Mouse (Mus musculus) heart, embryonic 15.5 days (tissue): ENCODE measurements at regions not wholly inside any gene's neighbourhood (a gene's known extent, or its start where the extent isn't known, plus 50 kb on each side); places are given as distances from the start of the nearest gene placed in this dataset.

Experiments
- ATAC-seq: fragments of 200-750 bp; cut with Nextera tagmentation; replicated peaks from 2 replicates; pipeline ENCODE4 v1.8.0; 2017; ENCODE audit warnings: low read depth, moderate TSS enrichment; ENCODE audit not compliant: insufficient number of reproducible peaks, insufficient read depth, low FRiP score
- H3K27ac ChIP-seq: fragments of 300-500 bp; sonication (generic); 2 replicates; pipeline ENCODE4 v1.5.1; 2015; ENCODE audit warnings: mild to moderate bottlenecking, inconsistent platforms
- H3K27me3 ChIP-seq: fragments of 300-500 bp; sonication (generic); 2 replicates; pipeline ENCODE4 v1.6.1; 2015; ENCODE audit warnings: inconsistent platforms
- H3K36me3 ChIP-seq: fragments of 300-500 bp; sonication (generic); 2 replicates; pipeline ENCODE4 v1.6.1; 2015; ENCODE audit warnings: mild to moderate bottlenecking, inconsistent platforms
- H3K4me1 ChIP-seq: fragments of 300-500 bp; sonication (generic); replicated peaks from 2 replicates; pipeline ENCODE4 v1.6.1; 2015; ENCODE audit warnings: inconsistent platforms
- H3K4me2 ChIP-seq: fragments of 300-500 bp; sonication (generic); 2 replicates; pipeline ENCODE4 v1.6.1; 2015; ENCODE audit warnings: inconsistent platforms, mild to moderate bottlenecking, moderate library complexity
- H3K4me3 ChIP-seq: fragments of 300-500 bp; sonication (generic); 2 replicates; pipeline ENCODE4 v1.5.1; 2015; ENCODE audit warnings: mild to moderate bottlenecking, inconsistent platforms
- H3K9ac ChIP-seq: fragments of 300-500 bp; sonication (generic); 2 replicates; pipeline ENCODE4 v1.6.1; 2015; ENCODE audit warnings: mild to moderate bottlenecking, inconsistent platforms
- H3K9me3 ChIP-seq: fragments of 300-500 bp; sonication (generic); replicated peaks from 2 replicates; pipeline ENCODE4 v1.6.1; 2016; ENCODE audit warnings: inconsistent platforms
- WGBS: fragments of 180-500 bp; shearing (Covaris S2); methylation state at CpG from one replicate; pipeline ENCODE4 v1.1.7; 2015; ENCODE audit warnings: mixed read lengths; 5-methylcytosine and 5-hydroxymethylcytosine counted together

DNA sequence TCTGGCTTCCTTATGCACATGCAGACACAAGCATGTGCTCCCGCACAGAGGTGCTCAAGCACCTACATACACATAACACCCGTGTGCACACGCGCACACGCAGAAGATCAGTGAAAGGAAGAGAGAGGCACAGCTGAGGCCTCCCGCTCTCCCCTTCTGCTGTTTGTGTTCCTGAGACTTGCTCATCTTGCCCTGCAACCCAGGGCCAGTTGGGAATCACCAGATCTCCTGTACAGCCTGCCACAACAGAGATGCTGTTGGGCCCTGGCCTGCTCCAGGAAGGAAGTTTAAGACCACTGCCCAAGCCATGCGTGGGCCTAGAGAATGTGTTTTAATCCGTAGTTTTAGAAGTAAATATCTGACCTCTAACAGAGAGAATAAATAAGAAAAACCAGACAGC, 160.0 kb upstream of the Ctnnb1 start:
- no peak overlapping the region for H3K4me3 ChIP-seq
- H3K27ac ChIP-seq = no peak overlapping the region
- H3K4me1 ChIP-seq = peaks cover 5% of the 10 kb centered on the region; the same call in 1 of the 2 replicates
- WGBS = 80% methylated on average over 8 of the region's 8 CpGs
- H3K36me3 ChIP-seq = no peaks in the 10 kb centered on the region
- H3K9ac ChIP-seq = no peak overlapping the region
- H3K27me3 ChIP-seq = no peaks in the 10 kb centered on the region
- ATAC-seq = no peak
- H3K9me3 ChIP-seq = no peaks in the 10 kb centered on the region
- H3K4me2 ChIP-seq = no peak overlapping the region

DNA sequence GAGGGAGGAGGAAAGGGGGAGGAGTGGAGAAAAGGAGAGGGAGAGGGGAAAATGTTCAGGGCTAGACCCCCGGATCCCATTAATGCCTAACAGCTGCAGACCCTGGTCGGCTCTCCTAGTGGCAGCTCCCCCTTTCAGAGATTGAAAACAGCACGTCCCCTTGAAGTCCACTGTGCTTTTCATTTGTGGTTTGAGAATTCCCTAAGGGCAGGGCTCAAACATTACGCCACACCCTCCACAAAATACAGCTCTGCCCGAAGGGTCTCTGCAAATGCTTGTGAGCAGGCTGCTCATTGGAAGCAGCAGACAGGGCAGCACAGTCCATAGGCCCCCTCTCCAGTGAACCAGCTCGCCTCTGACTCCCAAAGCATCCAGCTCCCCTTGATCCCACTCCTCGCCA, 159.3 kb upstream of the Ctnnb1 start:
- Histone ChIP-seq H3K4me1 (0 out of 2 replicates have a peak, but pooled peaks cover 5% of the 10 kb centered on the region), H3K4me3 (no peak overlapping the region), H3K9me3 (no peaks in the 10 kb centered on the region), H3K36me3 (no peaks in the 10 kb centered on the region), H3K27me3 (no peaks in the 10 kb centered on the region), H3K4me2 (no peak overlapping the region), H3K27ac (no peak overlapping the region), H3K9ac (no peak overlapping the region)
- WGBS = 49% methylated on average over 7 of the region's 7 CpGs
- ATAC-seq = no peak

DNA sequence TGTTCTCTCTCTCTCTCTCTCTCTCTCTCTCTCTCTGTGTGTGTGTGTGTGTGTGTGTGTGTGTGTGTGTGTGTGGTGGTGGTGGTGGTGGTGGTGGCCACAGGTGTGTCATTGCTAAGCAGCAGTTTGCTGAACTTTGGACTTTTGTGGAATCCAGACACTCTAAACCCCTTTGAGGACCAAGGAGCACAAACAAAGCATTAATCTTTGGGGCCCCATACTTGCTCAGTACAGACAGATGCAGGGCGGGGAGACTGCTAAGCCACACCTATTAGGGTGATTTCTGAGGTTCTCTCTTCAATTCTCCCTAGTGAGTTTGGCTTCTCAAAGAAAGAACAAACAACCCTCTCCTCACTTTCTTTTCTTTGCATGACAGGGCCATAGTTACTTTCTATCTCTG, 158.1 kb upstream of the Ctnnb1 start:
- Histone ChIP-seq H3K9ac (no peak overlapping the region), H3K4me2 (no peak overlapping the region), H3K27me3 (no peaks in the 10 kb centered on the region), H3K4me1 (peaks cover 5% of the 10 kb centered on the region; the same call in 1 of the 2 replicates), H3K9me3 (no peaks in the 10 kb centered on the region), H3K27ac (no peak overlapping the region), H3K36me3 (no peaks in the 10 kb centered on the region), H3K4me3 (no peak overlapping the region)
- no peak for ATAC-seq
- 59% methylated on average over 1 of the region's 1 CpGs for WGBS

DNA sequence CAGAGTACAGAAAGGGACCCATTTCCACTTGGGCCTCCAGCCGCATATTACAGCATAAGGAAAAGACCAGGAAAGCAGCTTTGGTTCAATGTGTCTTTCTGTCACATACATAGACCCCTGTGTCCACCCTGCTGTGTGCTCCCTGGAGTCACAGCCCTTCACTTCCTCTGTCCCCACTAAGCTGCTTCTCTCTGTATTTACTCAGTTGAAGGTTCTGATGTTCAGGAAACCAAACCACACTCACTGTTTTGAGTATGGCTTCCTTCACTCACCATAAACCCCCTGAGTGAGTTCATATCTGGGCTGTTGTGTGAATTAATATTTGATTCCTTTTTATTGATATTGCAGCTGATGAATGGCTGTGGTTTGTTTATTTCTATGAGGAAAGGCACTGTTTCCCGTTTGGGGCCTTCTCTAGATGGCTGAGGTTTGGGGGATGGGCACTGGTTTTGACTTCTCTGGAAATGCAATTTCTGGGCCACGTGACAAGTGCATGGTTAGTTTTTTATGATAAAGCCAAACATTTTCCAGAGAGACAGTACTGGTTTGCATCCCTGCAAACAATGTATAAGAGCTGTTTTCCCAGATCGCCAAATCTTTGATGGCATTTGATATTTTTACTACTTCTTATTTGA, 157.0 kb upstream of the Ctnnb1 start:
- Histone ChIP-seq H3K27me3 (no peaks in the 10 kb centered on the region), H3K4me1 (peaks cover 16% of the 10 kb centered on the region), H3K36me3 (no peaks in the 10 kb centered on the region), H3K9ac (no peak overlapping the region), H3K4me2 (no peak overlapping the region), H3K4me3 (no peak overlapping the region), H3K27ac (no peak overlapping the region), H3K9me3 (no peaks in the 10 kb centered on the region)
- 62% methylated on average over 4 of the region's 4 CpGs for WGBS
- no peak for ATAC-seq

DNA sequence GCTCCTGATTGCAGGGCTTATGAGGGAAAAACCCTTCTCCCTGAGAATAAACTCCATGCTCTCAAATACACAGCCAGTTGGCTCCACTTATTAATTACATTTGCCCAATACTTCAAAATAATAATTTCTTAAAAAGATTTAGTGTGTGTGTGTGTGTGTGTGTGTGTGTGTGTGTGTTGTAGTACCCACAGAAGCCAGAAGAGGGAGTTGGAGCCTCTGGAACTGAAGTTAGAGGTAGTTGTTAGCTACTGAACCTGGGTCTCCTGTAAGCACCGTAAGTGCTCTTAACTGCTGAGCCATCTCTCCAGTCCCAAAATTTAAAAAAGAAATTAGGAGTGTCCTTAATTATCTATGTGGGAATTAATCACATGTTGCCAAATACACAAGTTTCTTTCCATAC, 154.8 kb upstream of the Ctnnb1 start:
- Histone ChIP-seq H3K27ac (no peak overlapping the region), H3K27me3 (no peaks in the 10 kb centered on the region), H3K9ac (no peak overlapping the region), H3K4me1 (peaks cover 29% of the 10 kb centered on the region), H3K4me3 (no peak overlapping the region), H3K9me3 (no peaks in the 10 kb centered on the region), H3K36me3 (no peaks in the 10 kb centered on the region), H3K4me2 (no peak overlapping the region)
- no peak for ATAC-seq
- WGBS = 84% methylated on average over 1 of the region's 1 CpGs

DNA sequence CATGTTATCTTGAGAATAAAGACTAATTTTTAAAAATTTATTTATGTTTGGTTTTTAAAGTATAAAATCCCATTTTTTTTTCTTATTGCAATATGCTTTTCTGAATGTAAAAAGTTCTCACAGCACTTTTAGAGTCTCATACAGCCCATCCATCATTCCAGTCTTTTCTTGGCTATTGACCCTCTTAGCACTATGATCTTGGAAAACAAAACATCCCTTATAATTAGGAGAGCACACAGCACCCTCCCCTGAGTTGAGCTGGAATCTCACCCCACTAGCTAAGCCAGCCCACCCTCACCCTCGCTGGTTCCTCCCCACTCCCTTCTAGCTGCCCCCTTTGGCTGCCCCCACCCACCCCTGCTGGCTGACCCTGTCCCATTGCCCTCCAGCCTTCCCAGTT, 154.2 kb upstream of the Ctnnb1 start:
- Histone ChIP-seq H3K27me3 (no peaks in the 10 kb centered on the region), H3K4me2 (no peak overlapping the region), H3K9me3 (no peaks in the 10 kb centered on the region), H3K4me3 (no peak overlapping the region), H3K36me3 (no peaks in the 10 kb centered on the region), H3K4me1 (peaks cover 29% of the 10 kb centered on the region), H3K27ac (no peak overlapping the region), H3K9ac (no peak overlapping the region)
- WGBS = 22% methylated on average over 1 of the region's 1 CpGs
- no peak for ATAC-seq

DNA sequence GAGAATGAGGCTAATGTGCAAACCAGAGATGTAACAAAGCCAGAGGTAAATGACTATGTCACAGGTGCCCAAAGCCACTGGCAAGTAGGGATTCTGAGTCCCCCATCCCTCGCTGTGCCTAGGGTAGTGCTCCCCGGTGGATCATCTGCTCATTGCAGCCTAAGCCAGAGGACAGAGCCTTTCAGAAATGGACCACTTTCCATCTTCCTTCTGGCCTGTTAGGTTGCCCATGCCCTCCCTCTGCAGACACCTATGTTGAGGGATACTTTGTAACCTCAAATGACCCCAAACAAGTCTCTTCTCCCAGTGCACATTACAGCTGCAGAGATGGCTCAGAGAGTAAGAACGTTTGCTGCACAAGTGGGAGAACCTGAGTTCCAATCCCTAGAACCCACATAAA, 153.3 kb upstream of the Ctnnb1 start:
- H3K36me3 ChIP-seq = no peaks in the 10 kb centered on the region
- H3K4me1 ChIP-seq = peaks cover 29% of the 10 kb centered on the region
- H3K4me2 ChIP-seq = no peak overlapping the region
- H3K9ac ChIP-seq = no peak overlapping the region
- H3K4me3 ChIP-seq = no peak overlapping the region
- ATAC-seq = no peak
- no peaks in the 10 kb centered on the region for H3K27me3 ChIP-seq
- H3K27ac ChIP-seq = peak overlapping the region; percentile 69
- no peaks in the 10 kb centered on the region for H3K9me3 ChIP-seq
- WGBS = 69% methylated on average over 3 of the region's 3 CpGs

DNA sequence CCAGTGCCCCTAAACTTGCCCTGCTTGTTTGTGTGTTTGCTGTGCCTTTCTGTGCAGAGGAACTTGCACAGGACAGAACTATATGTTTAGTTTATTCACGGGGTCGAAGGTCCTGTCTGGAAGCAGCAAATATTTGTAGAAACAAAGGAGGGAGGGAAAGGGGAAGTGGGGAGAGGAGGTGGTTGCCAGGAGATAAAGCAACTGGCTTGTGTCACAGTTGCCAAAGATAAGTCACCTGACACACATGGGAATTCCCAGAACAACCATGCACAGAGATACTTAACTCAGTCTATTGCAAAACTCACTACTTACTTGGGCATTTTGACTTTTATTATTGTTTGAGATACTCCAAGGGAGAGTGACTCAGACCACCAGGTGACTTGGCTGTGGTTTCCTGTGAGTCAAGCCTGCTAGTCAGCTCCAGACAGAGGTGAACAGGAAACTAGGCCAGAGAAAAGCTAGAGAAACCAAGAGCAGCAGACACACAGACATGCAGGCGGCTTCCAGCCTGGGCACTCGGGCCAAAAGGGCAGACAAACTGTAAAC, 152.5 kb upstream of the Ctnnb1 start:
- peak; percentile 49 for ATAC-seq
- peaks cover 28% of the 10 kb centered on the region for H3K4me1 ChIP-seq
- 22% methylated on average over 4 of the region's 4 CpGs for WGBS

DNA sequence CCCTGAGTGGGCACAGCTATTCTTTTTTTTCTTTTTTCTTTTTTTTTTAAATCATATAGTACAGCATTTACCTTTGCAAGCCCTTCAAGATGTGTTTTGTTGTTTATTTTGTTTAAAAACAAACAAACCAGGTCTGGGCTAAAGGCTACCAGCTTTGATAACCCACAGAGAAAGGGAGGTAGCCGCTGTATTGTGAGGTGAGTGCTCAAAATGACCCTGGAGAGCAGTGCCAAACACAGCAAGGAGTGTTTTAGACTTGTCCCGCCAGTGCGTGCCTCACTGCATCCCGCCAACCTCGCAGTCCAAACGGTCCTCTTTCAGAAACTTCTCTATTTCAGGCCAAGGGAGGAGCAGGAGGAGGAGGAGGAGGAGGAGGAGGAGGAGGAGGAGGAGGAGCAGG, 152.0 kb upstream of the Ctnnb1 start:
- Histone ChIP-seq H3K9ac (no peak overlapping the region), H3K27me3 (no peaks in the 10 kb centered on the region), H3K27ac (peak overlapping the region; percentile 81), H3K4me2 (no peak overlapping the region), H3K9me3 (no peaks in the 10 kb centered on the region), H3K4me3 (no peak overlapping the region), H3K4me1 (peaks cover 24% of the 10 kb centered on the region), H3K36me3 (no peaks in the 10 kb centered on the region)
- ATAC-seq = no peak
- 41% methylated on average over 6 of the region's 6 CpGs for WGBS

More for the DNA sequence above, 152.5 kb upstream of the Ctnnb1 start:
- H3K27ac ChIP-seq = peak overlapping the region; percentile 69
- no peak overlapping the region for H3K4me3 ChIP-seq
- H3K9me3 ChIP-seq = no peaks in the 10 kb centered on the region
- no peak overlapping the region for H3K4me2 ChIP-seq
- H3K27me3 ChIP-seq = no peaks in the 10 kb centered on the region
- no peak overlapping the region for H3K9ac ChIP-seq
- no peaks in the 10 kb centered on the region for H3K36me3 ChIP-seq

DNA sequence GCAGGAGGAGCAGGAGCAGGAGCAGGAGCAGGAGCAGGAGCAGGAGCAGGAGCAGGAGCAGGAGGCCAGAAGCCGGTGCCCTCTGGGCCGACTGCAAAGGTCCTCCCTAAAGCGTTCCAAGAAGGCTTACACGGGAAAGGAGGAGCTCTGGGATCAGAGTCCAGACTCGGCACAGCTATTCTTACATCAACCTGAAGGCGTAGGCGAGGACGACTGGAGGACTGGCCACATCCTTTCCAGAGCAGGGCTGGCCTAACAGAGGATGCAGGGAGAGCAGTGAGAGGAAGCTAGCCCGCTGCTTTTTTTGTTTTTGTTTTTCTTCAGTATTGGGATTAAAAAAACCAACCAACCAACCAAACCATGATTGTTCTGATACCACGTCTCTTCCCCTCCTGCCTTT, 151.5 kb upstream of the Ctnnb1 start:
- Histone ChIP-seq H3K9me3 (no peaks in the 10 kb centered on the region), H3K9ac (no peak overlapping the region), H3K27ac (peak overlapping the region; percentile 81), H3K27me3 (no peaks in the 10 kb centered on the region), H3K4me2 (no peak overlapping the region), H3K4me3 (no peak overlapping the region), H3K4me1 (peaks cover 24% of the 10 kb centered on the region), H3K36me3 (no peaks in the 10 kb centered on the region)
- 0 out of 2 replicates have a peak, but pooled peaks have one; percentile 43 for ATAC-seq
- 69% methylated on average over 10 of the region's 10 CpGs for WGBS

DNA sequence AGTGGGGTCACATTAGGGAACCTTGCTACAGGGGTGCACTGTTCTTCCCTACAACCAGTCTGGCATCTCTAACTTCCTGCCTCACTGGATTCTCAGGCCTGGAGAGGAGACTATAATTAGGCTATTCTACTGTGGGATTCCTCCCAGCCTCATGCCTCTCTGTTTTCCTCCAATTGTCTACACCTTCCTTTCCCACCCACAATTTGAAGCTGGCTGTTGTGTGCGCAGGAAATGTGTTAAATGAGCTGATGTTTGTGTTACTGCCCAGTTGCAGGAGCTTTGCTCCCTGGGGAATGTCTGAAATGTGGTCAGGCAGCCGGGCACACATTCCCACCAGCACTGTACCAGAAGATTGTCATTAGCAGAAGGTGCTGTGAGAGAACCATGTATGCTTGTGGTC, 150.6 kb upstream of the Ctnnb1 start:
- Histone ChIP-seq H3K4me2 (no peak overlapping the region), H3K27me3 (no peaks in the 10 kb centered on the region), H3K9me3 (no peaks in the 10 kb centered on the region), H3K4me3 (no peak overlapping the region), H3K4me1 (peaks cover 24% of the 10 kb centered on the region), H3K36me3 (no peaks in the 10 kb centered on the region), H3K9ac (no peak overlapping the region), H3K27ac (peak overlapping the region; percentile 81)
- ATAC-seq = peak; percentile 51
- WGBS = 22% methylated on average over 2 of the region's 2 CpGs

DNA sequence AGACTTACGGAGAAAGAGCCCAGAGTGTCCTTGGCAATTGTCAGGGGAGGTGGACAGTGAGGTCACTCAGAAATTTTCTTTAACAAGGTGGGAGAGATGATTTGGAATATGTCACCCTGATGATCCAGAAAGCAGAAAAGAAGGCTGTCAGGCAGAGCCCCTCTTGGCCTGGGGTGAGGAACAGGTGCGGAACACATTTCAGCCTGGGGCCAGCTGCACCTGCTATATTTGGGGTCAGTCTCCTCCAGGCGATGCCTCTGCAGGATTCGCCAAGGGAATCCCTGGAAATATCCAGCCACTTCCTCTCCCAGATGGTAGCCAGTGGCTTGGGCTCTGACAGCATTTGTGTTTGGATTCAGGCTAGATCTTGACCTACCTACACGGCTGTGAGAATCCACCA, 134.8 kb upstream of the Ctnnb1 start:
- peaks cover 5% of the 10 kb centered on the region; the same call in 1 of the 2 replicates for H3K4me1 ChIP-seq

More for the DNA sequence above, 134.8 kb upstream of the Ctnnb1 start:
- H3K9ac ChIP-seq = no peak overlapping the region
- ATAC-seq = no peak
- peaks cover 4% of the 10 kb centered on the region; the same call in 1 of the 2 replicates for H3K9me3 ChIP-seq
- no peak overlapping the region for H3K4me2 ChIP-seq
- WGBS = 79% methylated on average over 5 of the region's 5 CpGs
- H3K4me3 ChIP-seq = no peak overlapping the region
- 0 out of 2 replicates have a peak, but pooled peaks cover 3% of the 10 kb centered on the region for H3K27me3 ChIP-seq
- H3K36me3 ChIP-seq = no peaks in the 10 kb centered on the region; the same call in 1 of the 2 replicates
- no peak overlapping the region for H3K27ac ChIP-seq
